Mouse (Mus musculus): ENCODE measurements at regions not wholly inside any gene's neighbourhood (a gene's known extent, or its start where the extent isn't known, plus 50 kb on each side); places are given as distances from the start of the nearest gene placed in this dataset.

DNA sequence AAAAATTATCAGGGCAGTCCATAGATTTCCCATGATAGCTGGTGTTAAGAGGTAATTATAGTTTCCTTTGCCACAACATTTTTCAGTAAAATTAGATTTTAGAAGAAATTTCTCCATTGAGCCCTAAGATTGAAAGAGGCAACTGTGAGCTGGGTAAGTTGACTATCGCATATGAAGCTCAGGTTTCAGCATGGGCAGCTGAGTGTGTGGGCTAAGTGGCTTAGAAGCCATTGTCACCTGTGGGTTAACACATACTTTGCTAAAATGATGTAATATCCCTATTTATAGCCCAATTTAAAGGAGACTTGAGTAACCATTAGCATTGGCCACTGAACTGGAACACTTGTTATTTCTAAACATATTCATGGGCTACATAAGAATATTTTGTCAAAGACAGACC, 267.6 kb upstream of the Far2 start:
- TF ChIP-seq CTCF (IDR thresholded peaks at IDR 0.05; ENCODE audit: insufficient read depth, low read depth, low read length) (no peak), POLR2A (IDR thresholded peaks at IDR 0.05; ENCODE audit: insufficient read depth, low read depth, low read length) (no peak)
